Mouse (Mus musculus) stomach, embryonic 16.5 days (tissue): ENCODE data around the gene Kansl1. TPM values are rescaled to one million over a fixed set of nuclear protein-coding genes. Genes with fewer than 3 reads are reported as not detected.

Experiments
- ATAC-seq: fragments of 200-750 bp; cut with Nextera tagmentation; 2 replicates; pipeline ENCODE4 v1.8.0; 2017; ENCODE audit warnings: moderate number of reproducible peaks, moderate TSS enrichment; ENCODE audit not compliant: insufficient read depth, low FRiP score
- H3K27ac ChIP-seq: fragments of 300-500 bp; sonication (generic); 2 replicates; pipeline ENCODE4 v1.5.1; 2014; ENCODE audit warnings: low read length
- H3K27me3 ChIP-seq: fragments of 300-500 bp; sonication (generic); 2 replicates; pipeline ENCODE4 v1.6.1; 2014; ENCODE audit warnings: low read length, control low read depth, mixed read lengths; ENCODE audit not compliant: control insufficient read depth, insufficient read depth
- H3K36me3 ChIP-seq: fragments of 300-500 bp; sonication (generic); 2 replicates; pipeline ENCODE4 v1.6.1; 2014; ENCODE audit warnings: low read length; ENCODE audit not compliant: control insufficient read depth, insufficient read depth
- H3K4me1 ChIP-seq: fragments of 300-500 bp; sonication (generic); 2 replicates; pipeline ENCODE4 v1.6.1; 2014; ENCODE audit warnings: low read length, control low read depth, mixed read lengths; ENCODE audit not compliant: control insufficient read depth, insufficient read depth
- H3K4me2 ChIP-seq: fragments of 300-500 bp; sonication (generic); 2 replicates; pipeline ENCODE4 v1.6.1; 2014; ENCODE audit warnings: low read depth, low read length, mixed read lengths
- H3K4me3 ChIP-seq: fragments of 300-500 bp; sonication (generic); replicated peaks from 2 replicates; pipeline ENCODE4 v1.5.1; 2014; ENCODE audit warnings: mild to moderate bottlenecking, low read length
- H3K9ac ChIP-seq: fragments of 300-500 bp; sonication (generic); 2 replicates; pipeline ENCODE4 v1.6.1; 2014; ENCODE audit warnings: low read length
- H3K9me3 ChIP-seq: fragments of 300-500 bp; sonication (generic); replicated peaks from 2 replicates; pipeline ENCODE4 v1.6.1; 2016; ENCODE audit warnings: low read length, control low read depth; ENCODE audit not compliant: control insufficient read depth
- WGBS: fragments of 180-500 bp; shearing (Covaris S2); extraction: QIAGEN DNeasy Blood & Tissue Kit; methylation state at CpG from one replicate; pipeline ENCODE4 v1.1.7; 2014; 5-methylcytosine and 5-hydroxymethylcytosine counted together
- polyA plus RNA-seq: library from polyadenylated mRNA; unstranded; fragments of >200 nt; fragmentation: Nextera tagmentation; extraction: Ambion mirVana; gene quantifications from 2 replicates; pipeline ENCODE4 v1.2.1, GENCODE M21; 2015

Kansl1 gene
- polyA plus RNA-seq, 1 experiment from 2014 or later = 18.9 TPM

DNA sequence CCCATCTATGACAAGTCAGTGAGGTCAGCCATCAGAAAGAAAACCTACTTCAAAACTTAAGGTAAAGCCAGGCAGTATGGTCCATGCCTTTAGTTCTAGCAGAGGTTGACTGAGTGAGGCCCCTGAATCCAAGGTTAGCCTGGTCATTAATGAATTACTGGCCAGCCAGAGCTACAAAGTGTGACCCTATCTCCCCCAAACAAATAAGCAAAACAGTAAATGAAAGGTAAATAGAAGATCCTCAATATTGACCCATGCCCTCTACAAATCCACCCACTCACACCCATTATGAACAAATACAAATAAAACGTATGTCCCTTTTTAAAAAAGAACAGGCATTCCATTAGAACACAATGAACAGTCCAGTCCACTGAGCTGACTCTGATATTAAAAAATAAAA is 76.5 kb downstream of the Kansl1 start:
- no peak for ATAC-seq
- Histone ChIP-seq H3K4me1 (0 out of 2 replicates have a peak, but pooled peaks cover 6% of the 10 kb centered on the region), H3K27ac (no peak overlapping the region), H3K9me3 (no peaks in the 10 kb centered on the region), H3K4me3 (no peak overlapping the region), H3K9ac (no peak overlapping the region), H3K4me2 (no peak overlapping the region), H3K27me3 (no peaks in the 10 kb centered on the region), H3K36me3 (no peaks in the 10 kb centered on the region)
- 59% methylated on average over 1 of the region's 1 CpGs for WGBS

DNA sequence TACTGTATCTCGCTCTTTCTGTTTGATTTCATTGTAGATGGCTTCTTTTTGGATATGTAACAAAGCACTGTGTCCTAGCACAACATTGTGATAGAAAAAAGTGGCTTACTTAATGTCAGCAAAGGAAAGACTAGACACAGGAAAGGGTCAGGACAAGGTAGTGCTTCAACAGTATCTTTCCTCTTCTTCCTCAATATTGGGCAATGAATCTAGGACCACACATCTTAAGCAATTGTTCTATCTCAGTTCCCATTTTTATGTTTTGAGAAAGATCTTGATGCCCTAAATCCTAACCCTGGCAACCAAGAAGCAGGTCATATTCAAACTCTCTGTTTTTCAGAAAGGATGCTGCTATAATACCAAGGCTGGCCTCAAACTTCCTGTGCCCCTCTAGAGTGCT is 81.4 kb downstream of the Kansl1 start:
- H3K36me3 ChIP-seq = no peaks in the 10 kb centered on the region
- ATAC-seq = no peak
- H3K9ac ChIP-seq = no peak overlapping the region
- H3K27ac ChIP-seq = no peak overlapping the region
- WGBS = 96% methylated on average over 1 of the region's 1 CpGs
- H3K4me1 ChIP-seq = 0 out of 2 replicates have a peak, but pooled peaks cover 2% of the 10 kb centered on the region
- no peak overlapping the region for H3K4me3 ChIP-seq
- no peaks in the 10 kb centered on the region for H3K27me3 ChIP-seq
- H3K4me2 ChIP-seq = no peak overlapping the region
- no peaks in the 10 kb centered on the region for H3K9me3 ChIP-seq

- Histone ChIP-seq H3K4me3 (no peak overlapping the region), H3K9me3 (no peaks in the 10 kb centered on the region), H3K4me2 (no peak overlapping the region), H3K27me3 (no peaks in the 10 kb centered on the region), H3K4me1 (0 out of 2 replicates have a peak, but pooled peaks cover 2% of the 10 kb centered on the region), H3K9ac (no peak overlapping the region), H3K36me3 (no peaks in the 10 kb centered on the region), H3K27ac (no peak overlapping the region)
- no peak for ATAC-seq
- 94% methylated on average over 1 of the region's 1 CpGs for WGBS
Measured at GRCm38 (mm10) chr11:104386595-104386994, 82.1 kb downstream of the Kansl1 start.

DNA sequence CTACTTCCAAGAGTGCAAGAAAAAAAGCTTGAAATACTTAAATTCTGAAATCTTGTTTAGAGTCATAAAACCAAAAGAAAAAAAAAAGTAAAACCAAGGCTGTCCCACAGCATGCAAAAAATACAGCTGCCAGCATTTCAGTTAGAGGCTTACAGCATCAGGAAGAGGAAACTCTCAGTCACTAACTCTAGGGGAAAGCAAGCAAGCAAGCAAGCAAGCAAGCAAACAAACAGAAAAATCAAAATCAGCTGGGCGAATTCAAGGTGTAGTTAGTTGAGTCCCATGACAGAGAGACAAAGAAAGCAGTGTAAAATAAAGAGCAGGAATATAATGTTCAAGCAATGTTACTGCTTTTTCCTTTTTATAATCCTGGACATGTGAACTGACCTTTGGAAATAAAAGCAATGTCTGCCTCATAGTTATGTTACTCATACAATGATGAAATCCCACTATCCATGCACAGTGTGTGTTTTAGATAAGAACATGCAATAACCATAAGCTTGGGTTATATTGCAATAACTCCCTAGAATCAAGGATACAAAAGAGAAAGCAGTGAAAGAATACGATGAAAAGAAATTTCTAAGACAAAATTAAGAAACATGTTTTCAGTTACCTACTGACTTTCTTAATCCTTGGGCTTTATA is 85.4 kb downstream of the Kansl1 start:
- ATAC-seq = no peak
- 81% methylated on average over 2 of the region's 2 CpGs for WGBS

GRCm38 (mm10) chr11:104381887-104382286 is 86.8 kb downstream of the Kansl1 start:
- Histone ChIP-seq H3K9me3 (no peaks in the 10 kb centered on the region), H3K27me3 (no peaks in the 10 kb centered on the region), H3K36me3 (0 out of 2 replicates have a peak, but pooled peaks cover 4% of the 10 kb centered on the region), H3K4me1 (0 out of 2 replicates have a peak, but pooled peaks cover 2% of the 10 kb centered on the region), H3K4me2 (no peak overlapping the region), H3K9ac (no peak overlapping the region), H3K27ac (no peak overlapping the region; the same call in 1 of the 2 replicates), H3K4me3 (no peak overlapping the region)
- WGBS = 80% methylated on average over 4 of the region's 4 CpGs
- no peak for ATAC-seq

More for the DNA sequence above, 85.4 kb downstream of the Kansl1 start:
- no peak overlapping the region for H3K4me2 ChIP-seq
- H3K9me3 ChIP-seq = no peaks in the 10 kb centered on the region
- H3K4me1 ChIP-seq = 0 out of 2 replicates have a peak, but pooled peaks cover 2% of the 10 kb centered on the region
- no peak overlapping the region for H3K4me3 ChIP-seq
- H3K27me3 ChIP-seq = no peaks in the 10 kb centered on the region
- H3K27ac ChIP-seq = no peak overlapping the region
- no peak overlapping the region for H3K9ac ChIP-seq
- H3K36me3 ChIP-seq = 0 out of 2 replicates have a peak, but pooled peaks cover 4% of the 10 kb centered on the region

- H3K9me3 ChIP-seq = no peaks in the 10 kb centered on the region
- H3K4me2 ChIP-seq = no peak overlapping the region
- H3K4me1 ChIP-seq = 0 out of 2 replicates have a peak, but pooled peaks cover 2% of the 10 kb centered on the region
- WGBS = 69% methylated on average over 1 of the region's 1 CpGs
- no peak for ATAC-seq
- H3K4me3 ChIP-seq = no peak overlapping the region
- no peak overlapping the region for H3K9ac ChIP-seq
- H3K27me3 ChIP-seq = no peaks in the 10 kb centered on the region
- 0 out of 2 replicates have a peak, but pooled peaks cover 8% of the 10 kb centered on the region for H3K36me3 ChIP-seq
- H3K27ac ChIP-seq = no peak overlapping the region
Measured at GRCm38 (mm10) chr11:104379635-104380034, 89.0 kb downstream of the Kansl1 start.

DNA sequence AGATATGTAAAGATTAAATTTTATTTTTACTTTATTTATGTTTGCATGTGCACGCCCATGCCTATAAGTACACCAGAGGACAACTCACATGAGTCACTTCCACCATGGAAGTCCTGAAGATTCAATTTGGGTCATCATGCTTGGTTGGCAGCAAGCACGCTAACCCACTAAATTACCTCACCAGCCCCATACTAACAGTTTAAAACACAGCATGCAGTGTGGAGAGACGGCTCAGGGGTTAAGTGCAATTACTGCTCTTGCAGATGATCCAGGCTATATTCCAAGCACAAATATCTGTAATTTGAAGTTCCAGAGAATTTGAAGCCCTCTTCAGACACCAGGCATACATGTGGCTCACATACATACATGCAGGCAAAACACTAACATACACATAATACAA is 92.4 kb downstream of the Kansl1 start:
- H3K4me2 ChIP-seq = no peak overlapping the region
- ATAC-seq = no peak
- peaks cover 16% of the 10 kb centered on the region; the same call in 1 of the 2 replicates for H3K36me3 ChIP-seq
- H3K27me3 ChIP-seq = no peaks in the 10 kb centered on the region
- WGBS = 90% methylated on average over 3 of the region's 3 CpGs
- H3K4me1 ChIP-seq = no peaks in the 10 kb centered on the region
- no peak overlapping the region for H3K4me3 ChIP-seq
- H3K27ac ChIP-seq = no peak overlapping the region
- no peaks in the 10 kb centered on the region for H3K9me3 ChIP-seq
- no peak overlapping the region for H3K9ac ChIP-seq

DNA sequence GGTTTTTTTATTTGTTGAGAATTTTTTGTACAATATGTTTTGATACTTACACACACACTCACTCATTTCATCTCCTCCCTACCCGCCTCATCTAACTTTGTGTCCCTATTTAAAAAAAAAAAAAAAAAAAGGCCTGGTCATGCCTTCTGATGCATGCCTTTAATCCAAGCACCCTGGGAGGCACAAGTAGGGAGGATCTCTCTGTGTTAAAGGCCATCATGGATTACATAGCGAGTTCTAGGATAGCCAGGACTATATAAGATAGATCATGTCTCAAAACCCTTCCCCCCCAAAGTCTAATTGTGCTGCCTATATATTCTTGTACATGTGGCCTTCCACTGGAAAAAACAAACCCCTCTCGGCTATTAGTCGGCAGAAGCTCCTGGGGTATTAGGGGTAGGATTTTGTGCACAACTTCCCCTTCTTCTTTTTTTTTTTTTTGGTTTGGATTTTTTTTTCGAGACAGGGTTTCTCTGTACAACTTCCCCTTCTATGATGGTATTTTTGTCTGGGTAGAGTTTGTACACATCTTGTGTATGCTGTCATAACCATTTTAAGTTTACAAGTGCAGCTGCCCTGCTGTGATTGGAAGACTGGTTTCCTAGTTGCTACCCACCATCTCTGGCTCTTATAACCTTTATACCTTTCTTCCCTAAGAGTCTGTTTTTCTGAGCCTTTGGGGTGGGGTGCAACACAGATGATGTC is 101.0 kb downstream of the Kansl1 start:
- no peak for ATAC-seq
- Histone ChIP-seq H3K4me3 (no peak overlapping the region), H3K9ac (no peak overlapping the region), H3K27me3 (no peaks in the 10 kb centered on the region), H3K36me3 (0 out of 2 replicates have a peak, but pooled peaks cover 4% of the 10 kb centered on the region), H3K27ac (no peak overlapping the region), H3K4me1 (no peaks in the 10 kb centered on the region), H3K4me2 (no peak overlapping the region), H3K9me3 (no peaks in the 10 kb centered on the region)
- WGBS = 83% methylated on average over 5 of the region's 5 CpGs
